Mouse (Mus musculus): ENCODE results near the gene Spc24. TPM values are rescaled to one million over a fixed set of nuclear protein-coding genes. Genes with fewer than 3 reads are reported as not detected.

Gene Spc24
- polyA plus RNA-seq (2016; fragmentation: Nextera tagmentation; extraction: Ambion mirVana), result 112 and 160 TPM in 2 replicates

- Histone ChIP-seq H3K27ac (peak within 1 kb of the TSS; percentile 97), H3K9me3 (no peaks in the 10 kb centered on the region), H3K36me3 (peaks cover 25% of the 10 kb centered on the region), H3K4me3 (peak within 1 kb of the TSS; percentile 91), H3K4me1 (peaks cover 40% of the 10 kb centered on the region), H3K27me3 (ENCODE audit: insufficient read depth, poor library complexity, severe bottlenecking) (no peaks in the 10 kb centered on the region)
- peak; percentile 99 for DNase-seq (ENCODE audit: low spot score)
- WGBS, result under 1% methylated on average over 52 of the region's 54 CpGs
These were observed at the start of gene Spc24 for GRCm38 (mm10) chr9:21760155-21761088. Gene Spc24, minus strand, starts transcription at chr9:21760303.

- no peaks in the 10 kb centered on the region for H3K9me3 ChIP-seq
- H3K36me3 ChIP-seq, result peaks cover 65% of the 10 kb centered on the region
- H3K4me1 ChIP-seq, result peaks cover 16% of the 10 kb centered on the region
- no peak overlapping the region for H3K4me3 ChIP-seq
- 65% methylated on average over 3 of the region's 3 CpGs for WGBS
- DNase-seq (ENCODE audit: low spot score), result no peak
- H3K27me3 ChIP-seq (ENCODE audit: insufficient read depth, poor library complexity, severe bottlenecking), result no peaks in the 10 kb centered on the region
- no peak overlapping the region for H3K27ac ChIP-seq
These were observed 48.5 kb upstream of the Spc24 start for GRCm38 (mm10) chr9:21808561-21808960.

GRCm38 (mm10) chr9:21806976-21807375, 46.9 kb upstream of the Spc24 start:
- Histone ChIP-seq H3K36me3 (peaks cover 64% of the 10 kb centered on the region), H3K27me3 (ENCODE audit: insufficient read depth, poor library complexity, severe bottlenecking) (no peaks in the 10 kb centered on the region), H3K9me3 (no peaks in the 10 kb centered on the region), H3K4me1 (peaks cover 17% of the 10 kb centered on the region), H3K4me3 (no peak overlapping the region), H3K27ac (no peak overlapping the region)
- WGBS, result 88% methylated on average over 11 of the region's 11 CpGs
- DNase-seq (ENCODE audit: low spot score), result no peak

GRCm38 (mm10) chr9:21806363-21806762, 46.3 kb upstream of the Spc24 start:
- 72% methylated on average over 3 of the region's 3 CpGs for WGBS
- Histone ChIP-seq H3K36me3 (peaks cover 64% of the 10 kb centered on the region), H3K4me1 (peaks cover 17% of the 10 kb centered on the region), H3K9me3 (no peaks in the 10 kb centered on the region), H3K27me3 (ENCODE audit: insufficient read depth, poor library complexity, severe bottlenecking) (no peaks in the 10 kb centered on the region), H3K27ac (no peak overlapping the region), H3K4me3 (no peak overlapping the region)
- DNase-seq (ENCODE audit: low spot score), result no peak

- Histone ChIP-seq H3K9me3 (no peaks in the 10 kb centered on the region), H3K27me3 (ENCODE audit: insufficient read depth, poor library complexity, severe bottlenecking) (no peaks in the 10 kb centered on the region), H3K36me3 (peaks cover 55% of the 10 kb centered on the region), H3K4me3 (peak overlapping the region; percentile 27), H3K4me1 (peaks cover 22% of the 10 kb centered on the region), H3K27ac (peak overlapping the region; percentile 75)
- 29% methylated on average over 13 of the region's 13 CpGs for WGBS
- peak; percentile 91 for DNase-seq (ENCODE audit: low spot score)
These were observed 44.0 kb upstream of the Spc24 start for GRCm38 (mm10) chr9:21803986-21804644.

GRCm38 (mm10) chr9:21801591-21801990, 41.5 kb upstream of the Spc24 start:
- Histone ChIP-seq H3K4me1 (peaks cover 38% of the 10 kb centered on the region), H3K9me3 (no peaks in the 10 kb centered on the region), H3K27me3 (ENCODE audit: insufficient read depth, poor library complexity, severe bottlenecking) (no peaks in the 10 kb centered on the region), H3K36me3 (peaks cover 44% of the 10 kb centered on the region), H3K4me3 (no peak overlapping the region), H3K27ac (no peak overlapping the region)
- WGBS, result 91% methylated on average over 7 of the region's 7 CpGs
- DNase-seq (ENCODE audit: low spot score), result no peak

GRCm38 (mm10) chr9:21801121-21801520, 41.0 kb upstream of the Spc24 start:
- WGBS, result 72% methylated on average over 7 of the region's 7 CpGs
- Histone ChIP-seq H3K27ac (no peak overlapping the region), H3K4me1 (peaks cover 43% of the 10 kb centered on the region), H3K9me3 (no peaks in the 10 kb centered on the region), H3K36me3 (peaks cover 40% of the 10 kb centered on the region), H3K27me3 (ENCODE audit: insufficient read depth, poor library complexity, severe bottlenecking) (no peaks in the 10 kb centered on the region), H3K4me3 (no peak overlapping the region)
- no peak for DNase-seq (ENCODE audit: low spot score)

GRCm38 (mm10) chr9:21799010-21799350, 38.9 kb upstream of the Spc24 start:
- H3K4me1 ChIP-seq, result peaks cover 52% of the 10 kb centered on the region
- no peaks in the 10 kb centered on the region for H3K27me3 ChIP-seq (ENCODE audit: insufficient read depth, poor library complexity, severe bottlenecking)
- peaks cover 52% of the 10 kb centered on the region for H3K36me3 ChIP-seq
- no peak for DNase-seq (ENCODE audit: low spot score)
- 61% methylated on average over 3 of the region's 3 CpGs for WGBS
- H3K9me3 ChIP-seq, result no peaks in the 10 kb centered on the region
- peak overlapping the region; percentile 78 for H3K4me3 ChIP-seq
- peak overlapping the region; percentile 94 for H3K27ac ChIP-seq

GRCm38 (mm10) chr9:21798345-21799009, 38.4 kb upstream of the Spc24 start, which contains the start of gene Kank2:
Gene Kank2, minus strand, starts transcription at chr9:21798744.
- peak; percentile 91 for DNase-seq (ENCODE audit: low spot score)
- WGBS, result under 1% methylated on average over 52 of the region's 52 CpGs
- peak within 1 kb of the TSS; percentile 94 for H3K27ac ChIP-seq
- peaks cover 47% of the 10 kb centered on the region for H3K4me1 ChIP-seq
- no peaks in the 10 kb centered on the region for H3K27me3 ChIP-seq (ENCODE audit: insufficient read depth, poor library complexity, severe bottlenecking)
- H3K4me3 ChIP-seq, result peak within 1 kb of the TSS; percentile 78
- peaks cover 53% of the 10 kb centered on the region for H3K36me3 ChIP-seq
- no peaks in the 10 kb centered on the region for H3K9me3 ChIP-seq

- peaks cover 55% of the 10 kb centered on the region for H3K36me3 ChIP-seq
- DNase-seq (ENCODE audit: low spot score), result peak; percentile 82
- WGBS, result 0% methylated on average over 25 of the region's 26 CpGs
- peak overlapping the region; percentile 94 for H3K27ac ChIP-seq
- H3K4me1 ChIP-seq, result peaks cover 47% of the 10 kb centered on the region
- H3K27me3 ChIP-seq (ENCODE audit: insufficient read depth, poor library complexity, severe bottlenecking), result no peaks in the 10 kb centered on the region
- H3K9me3 ChIP-seq, result no peaks in the 10 kb centered on the region
- H3K4me3 ChIP-seq, result peak overlapping the region; percentile 78
These were observed 37.8 kb upstream of the Spc24 start for GRCm38 (mm10) chr9:21797921-21798344.

GRCm38 (mm10) chr9:21796919-21797318, 36.8 kb upstream of the Spc24 start:
- Histone ChIP-seq H3K27me3 (ENCODE audit: insufficient read depth, poor library complexity, severe bottlenecking) (no peaks in the 10 kb centered on the region), H3K4me3 (peak overlapping the region; percentile 78), H3K36me3 (peaks cover 56% of the 10 kb centered on the region), H3K9me3 (no peaks in the 10 kb centered on the region), H3K4me1 (peaks cover 58% of the 10 kb centered on the region), H3K27ac (peak overlapping the region; percentile 94)
- no peak for DNase-seq (ENCODE audit: low spot score)
- 65% methylated on average over 3 of the region's 3 CpGs for WGBS

- H3K36me3 ChIP-seq, result peaks cover 56% of the 10 kb centered on the region
These were observed 36.2 kb upstream of the Spc24 start for GRCm38 (mm10) chr9:21796259-21796658.

More at GRCm38 (mm10) chr9:21796259-21796658, 36.2 kb upstream of the Spc24 start:
- H3K9me3 ChIP-seq, result no peaks in the 10 kb centered on the region
- H3K27ac ChIP-seq, result peak overlapping the region; percentile 94
- DNase-seq (ENCODE audit: low spot score), result no peak
- peaks cover 64% of the 10 kb centered on the region for H3K4me1 ChIP-seq
- no peaks in the 10 kb centered on the region for H3K27me3 ChIP-seq (ENCODE audit: insufficient read depth, poor library complexity, severe bottlenecking)
- WGBS, result 56% methylated on average over 3 of the region's 3 CpGs
- H3K4me3 ChIP-seq, result peak overlapping the region; percentile 78

All from heart, embryonic 10.5 days (tissue).